18 mouse cellular contexts compared by ENCODE assay signal in genomic region chr6:107474125-107474524, GRCm38 (mm10). TPM values are rescaled to one million over a fixed set of nuclear protein-coding genes. Genes with fewer than 3 reads are reported as not detected.
A peak's percentile ranks its signal among the peaks of the same experiment; 100 is the strongest.
DNase-seq lines count a peak whose midpoint lies in the region; ATAC-seq and TF ChIP-seq lines count a peak whose summit lies in the region.
"Had no signal": no experiment of that assay in that cellular context is flagged by ENCODE, and none has a peak within 500 bp of the region (broad histone marks: within the 10 kb centered on the region; RNA-seq: fewer than 3 reads in every experiment).

No protein-coding gene starts in this region.

- DNase-seq in forebrain, embryonic 14.5 days (ENCODE audit: low spot score) = no peak
- DNase-seq in limb, embryonic 10.5 days (ENCODE audit: low spot score) = no peak
- DNase-seq in embryo, embryonic 11 days = no peak
- DNase-seq: adrenal gland, postnatal 14 days; cerebellum, adult 18-20 months; cerebellum, adult 9-11 months; cerebellum, postnatal 36 days; gastrocnemius, postnatal 36 days; heart, adult 11 months; heart, postnatal 36 days had no signal

- H3K9me3 ChIP-seq in forebrain, embryonic 14.5 days (replicated peaks; ENCODE audit: control insufficient read depth, low read length) = no peaks in the 10 kb centered on the region
- no peaks in the 10 kb centered on the region for H3K9me3 ChIP-seq in forebrain, embryonic 12.5 days
- H3K9me3 ChIP-seq in limb, embryonic 13.5 days = no peaks in the 10 kb centered on the region
- H3K9me3 ChIP-seq in limb, embryonic 10.5 days (replicated peaks) = no peaks in the 10 kb centered on the region
- no peaks in the 10 kb centered on the region for H3K9me3 ChIP-seq in forebrain, embryonic 16.5 days (ENCODE audit: control insufficient read depth, low read length)
- H3K9me3 ChIP-seq: heart, embryonic 13.5 days; hindbrain, embryonic 15.5 days had no signal

- WGBS in forebrain, embryonic 14.5 days = 60% methylated on average over 4 of the region's 4 CpGs
- 64% methylated on average over 4 of the region's 4 CpGs for WGBS in forebrain, embryonic 12.5 days
- 81% methylated on average over 4 of the region's 4 CpGs for WGBS in limb, embryonic 13.5 days
- WGBS in limb, embryonic 10.5 days = 87% methylated on average over 4 of the region's 4 CpGs
- WGBS in forebrain, embryonic 16.5 days = 51% methylated on average over 4 of the region's 4 CpGs

- peak; percentile 42; the same call in 1 of the 2 replicates for ATAC-seq in forebrain, embryonic 14.5 days
- ATAC-seq in forebrain, embryonic 12.5 days (ENCODE audit: low FRiP score) = no peak
- peak; percentile 64 for ATAC-seq in limb, embryonic 13.5 days (ENCODE audit: low FRiP score, low read depth)
- peak; percentile 40; the same call in 1 of the 2 replicates for ATAC-seq in forebrain, embryonic 16.5 days
- ATAC-seq: activated CD4-positive, CD25-positive, alpha-beta regulatory T cell, adult 4 months; Patski had no signal

- H3K9ac ChIP-seq in forebrain, embryonic 14.5 days (ENCODE audit: low read length) = no peak overlapping the region
- no peak overlapping the region for H3K9ac ChIP-seq in forebrain, embryonic 12.5 days
- no peak overlapping the region for H3K9ac ChIP-seq in limb, embryonic 13.5 days
- H3K9ac ChIP-seq in forebrain, embryonic 16.5 days (replicated peaks; ENCODE audit: low read depth, low read length) = no peak overlapping the region
- H3K9ac ChIP-seq: heart, embryonic 13.5 days; hindbrain, embryonic 15.5 days had no signal

- H3K4me1 ChIP-seq in forebrain, embryonic 14.5 days (ENCODE audit: control insufficient read depth, insufficient read depth, low read length) = no peaks in the 10 kb centered on the region
- H3K4me1 ChIP-seq in forebrain, embryonic 12.5 days = no peaks in the 10 kb centered on the region
- H3K4me1 ChIP-seq in limb, embryonic 13.5 days = no peaks in the 10 kb centered on the region
- H3K4me1 ChIP-seq in limb, embryonic 10.5 days = no peaks in the 10 kb centered on the region
- no peaks in the 10 kb centered on the region for H3K4me1 ChIP-seq in forebrain, embryonic 16.5 days (replicated peaks; ENCODE audit: control insufficient read depth, insufficient read depth, low read length)
- H3K4me1 ChIP-seq: heart, embryonic 13.5 days; hindbrain, embryonic 15.5 days had no signal

- no peak for TF ChIP-seq POLR2A in myocyte (IDR thresholded peaks at IDR 0.05; ENCODE audit: insufficient read length, low read depth)

- H3K27me3 ChIP-seq in forebrain, embryonic 14.5 days (replicated peaks; ENCODE audit: control insufficient read depth, insufficient read depth, low read length) = no peaks in the 10 kb centered on the region
- no peaks in the 10 kb centered on the region for H3K27me3 ChIP-seq in forebrain, embryonic 12.5 days
- H3K27me3 ChIP-seq in limb, embryonic 13.5 days = no peaks in the 10 kb centered on the region
- H3K27me3 ChIP-seq in limb, embryonic 10.5 days (ENCODE audit: low read depth, poor library complexity, severe bottlenecking) = no peaks in the 10 kb centered on the region
- no peaks in the 10 kb centered on the region for H3K27me3 ChIP-seq in forebrain, embryonic 16.5 days (replicated peaks; ENCODE audit: control insufficient read depth, insufficient read depth, low read length)
- no peaks in the 10 kb centered on the region for H3K27me3 ChIP-seq in myocyte (ENCODE audit: control insufficient read depth, insufficient read depth, insufficient read length)
- H3K27me3 ChIP-seq: heart, embryonic 13.5 days; hindbrain, embryonic 15.5 days; Patski had no signal

- H3K27ac ChIP-seq in forebrain, embryonic 14.5 days (ENCODE audit: low read depth, low read length) = no peak overlapping the region
- no peak overlapping the region for H3K27ac ChIP-seq in forebrain, embryonic 12.5 days
- no peak overlapping the region for H3K27ac ChIP-seq in limb, embryonic 13.5 days
- no peak overlapping the region for H3K27ac ChIP-seq in limb, embryonic 10.5 days
- no peak overlapping the region for H3K27ac ChIP-seq in forebrain, embryonic 16.5 days (ENCODE audit: low read length)
- H3K27ac ChIP-seq: heart, embryonic 13.5 days; hindbrain, embryonic 15.5 days had no signal

- no peak overlapping the region for H3K4me3 ChIP-seq in forebrain, embryonic 14.5 days (ENCODE audit: low read depth, low read length)
- no peak overlapping the region for H3K4me3 ChIP-seq in forebrain, embryonic 12.5 days (replicated peaks)
- no peak overlapping the region for H3K4me3 ChIP-seq in limb, embryonic 13.5 days
- H3K4me3 ChIP-seq in limb, embryonic 10.5 days = no peak overlapping the region
- no peak overlapping the region for H3K4me3 ChIP-seq in forebrain, embryonic 16.5 days (replicated peaks; ENCODE audit: low read length)
- H3K4me3 ChIP-seq in myocyte = no peak overlapping the region
- H3K4me3 ChIP-seq: heart, embryonic 13.5 days; hindbrain, embryonic 15.5 days had no signal

- H3K79me2 ChIP-seq in myocyte (ENCODE audit: control insufficient read depth, insufficient read depth) = no peaks in the 10 kb centered on the region

- no peak overlapping the region for H3K4me2 ChIP-seq in forebrain, embryonic 14.5 days (ENCODE audit: low read length)
- H3K4me2 ChIP-seq in forebrain, embryonic 12.5 days = no peak overlapping the region
- H3K4me2 ChIP-seq in limb, embryonic 13.5 days (replicated peaks) = no peak overlapping the region
- H3K4me2 ChIP-seq in forebrain, embryonic 16.5 days (ENCODE audit: low read length) = no peak overlapping the region
- H3K4me2 ChIP-seq in myocyte (ENCODE audit: low read depth) = no peak overlapping the region
- H3K4me2 ChIP-seq: heart, embryonic 13.5 days; hindbrain, embryonic 15.5 days had no signal

- H3ac ChIP-seq in myocyte (ENCODE audit: control insufficient read depth, insufficient read length) = no peak overlapping the region

- no peaks in the 10 kb centered on the region for H3K36me3 ChIP-seq in forebrain, embryonic 14.5 days (ENCODE audit: control insufficient read depth, insufficient read depth, low read length)
- H3K36me3 ChIP-seq in forebrain, embryonic 12.5 days (replicated peaks) = no peaks in the 10 kb centered on the region
- no peaks in the 10 kb centered on the region for H3K36me3 ChIP-seq in limb, embryonic 13.5 days
- no peaks in the 10 kb centered on the region for H3K36me3 ChIP-seq in limb, embryonic 10.5 days
- H3K36me3 ChIP-seq in forebrain, embryonic 16.5 days (ENCODE audit: control insufficient read depth, insufficient read depth) = no peaks in the 10 kb centered on the region
- no peaks in the 10 kb centered on the region for H3K36me3 ChIP-seq in myocyte (ENCODE audit: control insufficient read depth, insufficient read depth)
- H3K36me3 ChIP-seq: heart, embryonic 13.5 days; hindbrain, embryonic 15.5 days had no signal

TF ChIP-seq in myocyte, 11 proteins besides CTCF, POLR2A, EP300 and RAD21:
- TF ChIP-seq TCF3 (IDR thresholded peaks at IDR 0.05; ENCODE audit: insufficient read length, low read depth) (peak; percentile 89), TCF12 (IDR thresholded peaks at IDR 0.05; ENCODE audit: insufficient read depth, poor library complexity, severe bottlenecking) (peak; percentile 94), SRF (IDR thresholded peaks at IDR 0.05; ENCODE audit: control insufficient read depth, insufficient read length, low read depth) (no peak), MAX (IDR thresholded peaks at IDR 0.05; ENCODE audit: low read depth) (no peak), MYOG (IDR thresholded peaks at IDR 0.05; ENCODE audit: control insufficient read depth in 1 of 3, insufficient read depth in 1 of 3, insufficient read length in 2 of 3, low read depth in 2 of 3) (peak in 2 of 3 experiments; percentile 74 to 84), E2F4 (IDR thresholded peaks at IDR 0.05; ENCODE audit: insufficient read depth) (no peak), CEBPB (IDR thresholded peaks at IDR 0.05; ENCODE audit: insufficient read depth, poor library complexity, severe bottlenecking) (peak; percentile 84; the same call in 1 of the 2 replicates), MYOD1 (IDR thresholded peaks at IDR 0.05; ENCODE audit: control insufficient read depth in 1 of 3, insufficient read length in 2 of 3, low read depth in 2 of 3) (peak; percentile 30 to 93 (median 91))

RNA-seq across cellular contexts. Expression of gene Lrrn1, which starts 55.4 kb away (rescaled TPM):
- 47.8 and 57.2 TPM in 2 replicates for polyA plus RNA-seq in forebrain, embryonic 14.5 days (2014; fragmentation: Nextera tagmentation; extraction: Ambion mirVana)
- 123 and 130 TPM in 2 replicates for polyA plus RNA-seq in forebrain, embryonic 12.5 days (2016; fragmentation: Nextera tagmentation; extraction: Ambion mirVana)
- 53.6 and 57.6 TPM in 2 replicates for polyA plus RNA-seq in limb, embryonic 13.5 days (2015; fragmentation: Nextera tagmentation; extraction: Ambion mirVana)
- 6.4 and 14.5 TPM in 2 replicates for polyA plus RNA-seq in limb, embryonic 10.5 days (2016; fragmentation: Nextera tagmentation; extraction: Ambion mirVana)
- 44.6 and 51.4 TPM in 2 replicates for polyA plus RNA-seq in forebrain, embryonic 16.5 days (2015; fragmentation: Nextera tagmentation; extraction: Ambion mirVana)
- polyA plus RNA-seq in myocyte (2012; fragmentation: generic; extraction: Trizol) = 42.7 TPM
- polyA plus RNA-seq: activated CD4-positive, CD25-positive, alpha-beta regulatory T cell, adult 4 months had no signal
